11 mouse cellular contexts compared by ENCODE assay signal in the genomic region with DNA sequence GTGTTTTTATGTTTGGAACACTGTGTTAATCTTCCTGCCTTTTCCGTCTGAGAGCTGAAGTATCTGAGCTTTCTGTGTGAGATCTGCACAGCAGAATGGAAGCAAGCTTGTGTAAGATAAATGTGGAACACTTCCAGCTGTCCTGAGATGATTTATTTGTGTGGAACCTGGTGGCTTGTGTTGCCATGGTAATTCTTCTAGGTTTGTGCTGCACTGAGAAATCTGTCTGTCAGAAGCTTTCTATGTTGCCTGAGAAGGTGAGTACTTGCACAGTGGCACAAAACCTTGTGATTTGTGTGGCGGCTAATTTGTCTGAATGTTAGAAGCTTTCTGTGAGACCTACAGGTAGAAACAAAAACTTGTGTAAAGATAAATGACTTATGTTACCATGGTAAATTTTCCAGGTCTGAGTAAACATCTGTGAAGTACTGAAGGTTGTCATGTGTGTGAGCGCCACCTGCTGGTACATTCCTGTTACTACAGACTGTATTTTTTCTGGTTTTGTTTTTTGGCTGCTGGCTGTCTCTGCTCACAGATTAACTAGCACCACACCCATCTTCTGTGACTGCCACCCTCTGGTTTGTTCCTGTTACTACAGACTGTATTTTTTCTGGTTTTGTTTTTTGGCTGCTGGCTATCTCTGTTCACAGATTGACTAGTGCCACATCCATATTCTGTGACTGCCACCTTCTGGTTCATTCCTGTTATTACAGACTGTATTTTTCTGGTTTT. TPM values are rescaled to one million over a fixed set of nuclear protein-coding genes. Genes with fewer than 3 reads are reported as not detected.
A peak's percentile ranks its signal among the peaks of the same experiment; 100 is the strongest.
DNase-seq lines count a peak whose midpoint lies in the region; ATAC-seq and TF ChIP-seq lines count a peak whose summit lies in the region.
"Not testable (repeated sequence)": the region's sequence is repeated elsewhere in the genome, so short reads cannot be mapped to it uniquely, and the experiment has no call there.
"Had no signal": no experiment of that assay in that cellular context is flagged by ENCODE, and none has a peak within 500 bp of the region (broad histone marks: within the 10 kb centered on the region; RNA-seq: fewer than 3 reads in every experiment).

No protein-coding gene starts in this region.

- DNase-seq in CD4-positive, CD25-positive, alpha-beta regulatory T cell, adult 2 months (ENCODE audit: low read depth, low spot score) = peak; percentile 70
- DNase-seq in adrenal gland, postnatal 14 days = peak; percentile 26
- peak; percentile 10 for DNase-seq in gastrocnemius, postnatal 25 days
- DNase-seq in kidney, adult 18-20 months = peak; percentile 11
- peak; percentile 9 to 64 for DNase-seq in left cerebral cortex, adult 8-10 months (ENCODE audit: low spot score in 2 of 2)
- peak; percentile 40 for DNase-seq in splenic B cell, adult 2 months (ENCODE audit: low read depth, low spot score)

- TF ChIP-seq POLR2A in cortical plate, adult 2 months (IDR thresholded peaks at IDR 0.05; ENCODE audit: extremely low read depth, insufficient read depth, low read length) = not testable (repeated sequence)

- not testable (repeated sequence) for H3K27me3 ChIP-seq in splenic B cell, adult 2 months (ENCODE audit: control insufficient read depth, insufficient read depth, low read length, poor library complexity, severe bottlenecking)

- peak; percentile 31; the same call in 1 of the 2 replicates for TF ChIP-seq CTCF in cortical plate, adult 2 months (IDR thresholded peaks at IDR 0.05; ENCODE audit: extremely low read depth, insufficient read depth, low read length)

- H3K36me3 ChIP-seq in splenic B cell, adult 2 months (ENCODE audit: control insufficient read depth, insufficient read depth, low read length, poor library complexity, severe bottlenecking) = not testable (repeated sequence)

- ATAC-seq in megakaryocyte progenitor cell, adult 5-6 weeks (replicated peaks; ENCODE audit: poor library complexity) = peak; percentile 97

- not testable (repeated sequence) for H3K4me1 ChIP-seq in cortical plate, adult 2 months (ENCODE audit: control insufficient read depth, insufficient read depth, low read length)

- not testable (repeated sequence) for H3K27ac ChIP-seq in cortical plate, adult 2 months (ENCODE audit: insufficient read depth, low read length)

- not testable (repeated sequence) for H3K4me3 ChIP-seq in cortical plate, adult 2 months (ENCODE audit: insufficient read depth, low read length)

RNA-seq across cellular contexts. Expression of a gene that starts 2.9 kb away (rescaled TPM):
- not detected in 2 replicates for total RNA-seq in adrenal gland, postnatal 14 days (2021)
- polyA plus RNA-seq in cortical plate, adult 2 months (2012; rRNA removed) = 4.3 and 6.4 TPM in 2 replicates
- total RNA-seq in gastrocnemius, postnatal 25 days (2021) = not detected
- 1 to 10 TPM; 3.2 to 6.4 (median 4.3) TPM for total RNA-seq in left cerebral cortex, adult 8-10 months (2022)
- total RNA-seq in megakaryocyte progenitor cell, adult 5-6 weeks (2015) = 0.66 and 1.0 TPM in 2 replicates
- 1.0 TPM in 1 of 2 replicates, not detected in the other for total RNA-seq in megakaryocyte progenitor cell, adult 5-6 weeks (2017)
- polyA plus RNA-seq: hindbrain, embryonic 10.5 days; neural tube, embryonic 13.5 days had no signal

RNA-seq across cellular contexts. Expression of a gene that starts 26.0 kb away (rescaled TPM):
- total RNA-seq in adrenal gland, postnatal 14 days (2021) = not detected in 2 replicates
- not detected in 2 replicates for polyA plus RNA-seq in cortical plate, adult 2 months (2012; rRNA removed)
- total RNA-seq in gastrocnemius, postnatal 25 days (2021) = not detected
- not detected for total RNA-seq in left cerebral cortex, adult 8-10 months (2022)
- not detected in 2 replicates for total RNA-seq in megakaryocyte progenitor cell, adult 5-6 weeks (2015)
- total RNA-seq in megakaryocyte progenitor cell, adult 5-6 weeks (2017) = not detected in 2 replicates
- polyA plus RNA-seq: hindbrain, embryonic 10.5 days; liver, embryonic 16.5 days; neural tube, embryonic 13.5 days had no signal

Comparison
In these comparisons a context has a peak if more than half of its experiments do, and no peak if none do; other contexts are left out.
1. DNase-seq: peak in every context shown above with its lines; median percentile 70 in CD4-positive, CD25-positive, alpha-beta regulatory T cell, adult 2 months; 40 in splenic B cell, adult 2 months; 36 in left cerebral cortex, adult 8-10 months; 26 in adrenal gland, postnatal 14 days; 11 in kidney, adult 18-20 months; 10 in gastrocnemius, postnatal 25 days.